Mouse (Mus musculus) bone marrow, adult 2 months (tissue): Measurements from ENCODE around the gene Hivep3.

Source experiments
- CTCF ChIP-seq: fragments of 200-500 bp; IDR thresholded peaks from 2 replicates; pipeline ENCODE4 v1.5.1; 2011; ENCODE audit warnings: low read length, control low read depth; ENCODE audit not compliant: control insufficient read depth, insufficient read depth
- POLR2A ChIP-seq: fragments of 200-500 bp; IDR thresholded peaks from 2 replicates; pipeline ENCODE4 v1.6.1; 2011; ENCODE audit warnings: low read depth, mild to moderate bottlenecking, control low read depth, low read length, borderline replicate concordance; ENCODE audit not compliant: control insufficient read depth

- TF ChIP-seq POLR2A (no peak), CTCF (no peak)
Observed at GRCm38 (mm10) chr4:120071411-120071810, 337.8 kb downstream of the Hivep3 start.
